Mouse (Mus musculus): Measurements from ENCODE around the gene Zscan12.

DNA sequence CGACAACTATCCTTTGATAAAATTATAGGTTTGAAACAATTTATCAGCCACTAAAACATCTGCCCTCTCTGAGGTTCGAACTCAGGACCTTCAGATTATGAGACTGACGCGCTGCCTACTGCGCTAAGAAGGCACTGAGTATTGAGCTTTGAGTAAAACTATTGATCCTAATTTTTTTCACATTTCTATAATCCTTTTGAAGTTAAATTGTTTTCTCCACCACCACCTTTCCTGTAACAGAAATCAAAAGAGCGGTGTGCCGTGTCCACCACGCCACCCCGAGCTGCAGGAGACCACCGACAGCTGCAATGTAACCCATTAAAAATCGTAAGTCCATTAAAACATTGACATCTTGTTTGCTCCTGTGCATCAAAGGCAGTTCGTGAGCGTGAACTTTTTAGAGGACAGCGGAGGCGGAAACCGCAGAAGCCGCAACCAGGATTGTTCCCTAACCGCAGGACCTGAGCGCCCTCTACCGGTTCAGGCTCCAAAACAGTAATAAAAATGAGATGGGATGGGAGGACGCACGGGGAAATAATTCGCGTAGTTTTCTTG lies 35.9 kb upstream of the Zscan12 start:
- TF ChIP-seq POLR2A (IDR thresholded peaks at IDR 0.05; ENCODE audit: extremely low read depth, insufficient read depth, low read length) (no peak), CTCF (IDR thresholded peaks at IDR 0.05; ENCODE audit: extremely low read depth, insufficient read depth, low read length) (peak; percentile 79)
